Comparison of ENCODE assay signal across 17 mouse cellular contexts in genomic region chr19:31671726-31672125, GRCm38 (mm10).
"Had no signal": no experiment of that assay in that cellular context is flagged by ENCODE, and none has a peak within 500 bp of the region (broad histone marks: within the 10 kb centered on the region; RNA-seq: fewer than 3 reads in every experiment).

No protein-coding gene starts in this region.

- ATAC-seq: liver, embryonic 12.5 days; liver, postnatal 0 days; lung, postnatal 0 days; midbrain, embryonic 13.5 days; midbrain, embryonic 15.5 days; midbrain, embryonic 16.5 days had no signal

- DNase-seq: left cerebral cortex, postnatal 4 days; liver; liver, embryonic 13.5 days; liver, postnatal 0 days; lung, adult 18-20 months; lung, adult 2 months; lung, embryonic 14.5 days; lung, postnatal 10 days; lung, postnatal 14 days; lung, postnatal 36 days; lung, postnatal 4 days; midbrain, embryonic 14.5 days had no signal
